10 mouse cellular contexts compared by ENCODE assay signal in genomic region chr15:81077551-81077950, GRCm38 (mm10).
DNase-seq lines count a peak whose midpoint lies in the region; ATAC-seq and TF ChIP-seq lines count a peak whose summit lies in the region.
"Had no signal": no experiment of that assay in that cellular context is flagged by ENCODE, and none has a peak within 500 bp of the region (broad histone marks: within the 10 kb centered on the region; RNA-seq: fewer than 3 reads in every experiment).

No protein-coding gene starts in this region.

- H3K4me3 ChIP-seq in left cerebral cortex, adult 2 months, result no peak overlapping the region
- no peak overlapping the region for H3K4me3 ChIP-seq in MEL (ENCODE audit: control insufficient read depth in 1 of 2, insufficient read depth in 1 of 2, low read depth in 2 of 2, low read length in 2 of 2)
- no peak overlapping the region for H3K4me3 ChIP-seq in stomach, postnatal 0 days (ENCODE audit: low read depth, low read length)
- H3K4me3 ChIP-seq: megakaryocyte, embryonic 14.5 days had no signal

- peaks cover 0 to 7% of the 10 kb centered on the region in 2 experiments; a peak in 1 of 4 replicates for H3K4me1 ChIP-seq in MEL (ENCODE audit: control insufficient read depth in 1 of 2, insufficient read depth in 2 of 2, low read length in 2 of 2)
- H3K4me1 ChIP-seq in stomach, postnatal 0 days (replicated peaks; ENCODE audit: control insufficient read depth, insufficient read depth), result no peaks in the 10 kb centered on the region

- peak; percentile 54 for TF ChIP-seq CTCF in left cerebral cortex, adult 2 months (IDR thresholded peaks at IDR 0.05)
- peak; percentile 31 to 64 (median 35); a peak in 5 of 6 replicates for TF ChIP-seq CTCF in MEL (IDR thresholded peaks at IDR 0.05 in 2 of 3, conservative IDR thresholded peaks at IDR 0.05 in 1 of 3; ENCODE audit: control insufficient read depth in 1 of 3, insufficient read depth in 1 of 3, low read depth in 2 of 3, low read length in 3 of 3, poor library complexity in 1 of 3, severe bottlenecking in 1 of 3)
- TF ChIP-seq CTCF in stomach, postnatal 0 days (IDR thresholded peaks at IDR 0.05; ENCODE audit: low read depth), result peak; percentile 76

- H3K9ac ChIP-seq in MEL (ENCODE audit: control insufficient read depth, low read depth, low read length, poor library complexity, severe bottlenecking), result no peak overlapping the region
- no peak overlapping the region for H3K9ac ChIP-seq in stomach, postnatal 0 days (ENCODE audit: low read length)

- intact Hi-C loops in left cerebral cortex, adult 2 months (cut with DNase I), result no loop called here

- no peak for DNase-seq in left cerebral cortex, adult 2 months (ENCODE audit: extremely low spot score in 1 of 2, low spot score in 2 of 2)
- DNase-seq in left cerebral cortex, adult 8-10 months (ENCODE audit: low spot score in 2 of 2), result no peak
- peak; percentile 49 for DNase-seq in MEL (ENCODE audit: low read depth, low spot score)
- peak; percentile 28 for DNase-seq in c-Kit-positive CD71-positive TER-119-negative erythroid progenitor cells, embryonic 14.5 days (ENCODE audit: low read depth)
- no peak for DNase-seq in stomach, postnatal 0 days (ENCODE audit: low spot score)
- no peak for DNase-seq in right cerebral cortex, postnatal 14 days
- DNase-seq: heart, postnatal 10 days had no signal

- peak; percentile 63 for TF ChIP-seq RAD21 in MEL (IDR thresholded peaks at IDR 0.05; ENCODE audit: low read depth, low read length)

- no peaks in the 10 kb centered on the region for H3K79me2 ChIP-seq in MEL (ENCODE audit: control insufficient read depth, insufficient read depth, low read length, poor library complexity)

- peaks cover 0 to 8% of the 10 kb centered on the region in 2 experiments; a peak in 2 of 4 replicates for H3K36me3 ChIP-seq in MEL (ENCODE audit: control insufficient read depth in 1 of 2, insufficient read depth in 2 of 2, low read length in 2 of 2)
- no peaks in the 10 kb centered on the region for H3K36me3 ChIP-seq in stomach, postnatal 0 days (ENCODE audit: control insufficient read depth, insufficient read depth, low read length)

- no peak for ATAC-seq in stomach, postnatal 0 days (ENCODE audit: low FRiP score, low TSS enrichment)
- ATAC-seq in inflammation-experienced regulatory T-cells, adult 6 months, result no peak
- ATAC-seq in frontal cortex, adult (ENCODE audit: low TSS enrichment), result no peak

- 94% methylated on average over 4 of the region's 4 CpGs for WGBS in stomach, postnatal 0 days

- TF ChIP-seq EP300 in MEL (IDR thresholded peaks at IDR 0.05; ENCODE audit: low read depth in 1 of 2, low read length in 2 of 2), result no peak
- TF ChIP-seq EP300 in stomach, postnatal 0 days (optimal IDR thresholded peaks at IDR 0.05), result no peak

- no peak overlapping the region for H3K27ac ChIP-seq in left cerebral cortex, adult 2 months
- H3K27ac ChIP-seq in MEL (ENCODE audit: control insufficient read depth, low read depth, low read length), result no peak overlapping the region
- no peak overlapping the region for H3K27ac ChIP-seq in stomach, postnatal 0 days (replicated peaks)

- no peak overlapping the region for H3K4me2 ChIP-seq in stomach, postnatal 0 days (replicated peaks; ENCODE audit: low read depth)

- no peaks in the 10 kb centered on the region for H3K9me3 ChIP-seq in MEL (replicated peaks; ENCODE audit: insufficient read depth, low read length)
- no peaks in the 10 kb centered on the region for H3K9me3 ChIP-seq in stomach, postnatal 0 days (ENCODE audit: control insufficient read depth, low read length)
- H3K9me3 ChIP-seq: megakaryocyte, embryonic 14.5 days had no signal

- H3K27me3 ChIP-seq in MEL (ENCODE audit: control insufficient read depth in 1 of 2, insufficient read depth in 2 of 2, low read length in 2 of 2), result no peaks in the 10 kb centered on the region
- H3K27me3 ChIP-seq in stomach, postnatal 0 days (ENCODE audit: control insufficient read depth, insufficient read depth, low read length), result no peaks in the 10 kb centered on the region

- no peak for TF ChIP-seq POLR2A in MEL (IDR thresholded peaks at IDR 0.05; ENCODE audit: control insufficient read depth in 1 of 2, insufficient read depth in 1 of 2, low read depth in 1 of 2, low read length in 2 of 2, poor library complexity in 1 of 2)

TF ChIP-seq in MEL, 35 proteins besides CTCF, POLR2A, EP300 and RAD21:
- TF ChIP-seq NRF1 (IDR thresholded peaks at IDR 0.05; ENCODE audit: insufficient read depth, low read depth, low read length, poor library complexity, severe bottlenecking) (no peak), ZC3H11A (IDR thresholded peaks at IDR 0.05; ENCODE audit: low read depth, low read length) (0 out of 2 replicates have a peak, but pooled peaks have one; percentile 14), SMC3 (IDR thresholded peaks at IDR 0.05; ENCODE audit: low read depth, low read length) (peak; percentile 58)

Comparison
In these comparisons a context has a peak if more than half of its experiments do, and no peak if none do; other contexts are left out.
1. DNase-seq: peak in MEL (single experiment) and c-Kit-positive CD71-positive TER-119-negative erythroid progenitor cells, embryonic 14.5 days (single experiment); none in left cerebral cortex, adult 2 months (0 of 2), left cerebral cortex, adult 8-10 months (0 of 2), stomach, postnatal 0 days (single experiment) and right cerebral cortex, postnatal 14 days (single experiment).
2. Peak in every context shown above with its lines, with median percentiles within 50 percentile points of each other: CTCF ChIP-seq.